Mouse (Mus musculus) midbrain, postnatal 0 days (tissue): ENCODE results near the gene Ufl1. TPM values are rescaled to one million over a fixed set of nuclear protein-coding genes. Genes with fewer than 3 reads are reported as not detected.
"Not testable (repeated sequence)": the region's sequence is repeated elsewhere in the genome, so short reads cannot be mapped to it uniquely, and the experiment has no call there.

Experiments used
- ATAC-seq: fragments of 200-750 bp; cut with Nextera tagmentation; 2 replicates; pipeline ENCODE4 v1.8.0; 2017; ENCODE audit warnings: moderate number of reproducible peaks, mild to moderate bottlenecking, moderate TSS enrichment, moderate library complexity; ENCODE audit not compliant: low FRiP score
- DNase-seq: peaks from one replicate; pipeline ENCODE4 v3.0.0-alpha.2; 2015; ENCODE audit warnings: low spot score
- H3K27ac ChIP-seq: fragments of 300-500 bp; sonication (generic); 2 replicates; pipeline ENCODE4 v1.5.1; 2014; ENCODE audit warnings: low read depth, mild to moderate bottlenecking, low read length, mixed read lengths
- H3K27me3 ChIP-seq: fragments of 300-500 bp; sonication (generic); 2 replicates; pipeline ENCODE4 v1.6.1; 2014; ENCODE audit warnings: low read length, control low read depth, mixed read lengths; ENCODE audit not compliant: insufficient read depth
- H3K36me3 ChIP-seq: fragments of 300-500 bp; sonication (generic); 2 replicates; pipeline ENCODE4 v1.6.1; 2014; ENCODE audit warnings: low read length, control low read depth, mixed read lengths; ENCODE audit not compliant: insufficient read depth
- H3K4me1 ChIP-seq: fragments of 300-500 bp; sonication (generic); 2 replicates; pipeline ENCODE4 v1.6.1; 2014; ENCODE audit warnings: mild to moderate bottlenecking, control low read depth, antibody characterized with exemption, low read length, mixed read lengths; ENCODE audit not compliant: insufficient read depth
- H3K4me2 ChIP-seq: fragments of 300-500 bp; sonication (generic); 2 replicates; pipeline ENCODE4 v1.6.1; 2014; ENCODE audit warnings: low read depth, mild to moderate bottlenecking, low read length, mixed read lengths; ENCODE audit not compliant: poor library complexity, severe bottlenecking
- H3K4me3 ChIP-seq: fragments of 300-500 bp; sonication (generic); 2 replicates; pipeline ENCODE4 v1.5.1; 2014; ENCODE audit warnings: low read depth, mild to moderate bottlenecking, low read length, moderate library complexity
- H3K9ac ChIP-seq: fragments of 300-500 bp; sonication (generic); replicated peaks from 2 replicates; pipeline ENCODE4 v1.6.1; 2014; ENCODE audit warnings: mild to moderate bottlenecking, low read length, moderate library complexity, mixed read lengths; ENCODE audit not compliant: poor library complexity, severe bottlenecking
- H3K9me3 ChIP-seq: fragments of 300-500 bp; sonication (generic); 2 replicates; pipeline ENCODE4 v1.6.1; 2016; ENCODE audit warnings: low read length, control low read depth
- CTCF ChIP-seq: IDR thresholded peaks from 2 replicates; pipeline ENCODE4 v1.5.1; 2016; ENCODE audit warnings: antibody characterized with exemption, mild to moderate bottlenecking
- WGBS: fragments of 180-500 bp; shearing (Covaris S2); extraction: QIAGEN DNeasy Blood & Tissue Kit; methylation state at CpG from one replicate; pipeline ENCODE4 v1.1.7; 2014; 5-methylcytosine and 5-hydroxymethylcytosine counted together
- polyA plus RNA-seq: library from polyadenylated mRNA; unstranded; fragments of >200 nt; fragmentation: Nextera tagmentation; extraction: Ambion mirVana; gene quantifications from 2 replicates; pipeline ENCODE4 v1.2.1, GENCODE M21; 2015
- total RNA-seq: library from RNA; depleted of rRNA; stranded (reverse); fragments of >200 nt; gene quantifications from 2 replicates; pipeline ENCODE4 v1.2.3, GENCODE M21; 2014; rRNA removed

Ufl1 gene
- total RNA-seq: 14.9 and 15.6 TPM in 2 replicates
- 45.8 and 46.6 TPM in 2 replicates for polyA plus RNA-seq

- under 1% methylated on average over 30 of the region's 30 CpGs for WGBS
- Histone ChIP-seq H3K27me3 (no peaks in the 10 kb centered on the region), H3K4me2 (peak within 1 kb of the TSS; percentile 65), H3K36me3 (peaks cover 3% of the 10 kb centered on the region; the same call in 1 of the 2 replicates), H3K9me3 (no peaks in the 10 kb centered on the region), H3K27ac (peak within 1 kb of the TSS; percentile 92), H3K9ac (peak within 1 kb of the TSS; percentile 81), H3K4me1 (no peaks in the 10 kb centered on the region), H3K4me3 (peak within 1 kb of the TSS; percentile 68)
- ATAC-seq (peak; percentile 97), DNase-seq (peak; percentile 96)
- TF ChIP-seq CTCF: no peak
These were observed at the start of gene Ufl1 for GRCm38 (mm10) chr4:25281671-25282038. TSS of gene Ufl1 (minus strand) at chr4:25281821.

GRCm38 (mm10) chr4:25325684-25326220 lies 44.1 kb upstream of the Ufl1 start:
- Histone ChIP-seq H3K9ac (no peak overlapping the region), H3K27ac (no peak overlapping the region), H3K4me2 (no peak overlapping the region), H3K4me1 (no peaks in the 10 kb centered on the region), H3K36me3 (no peaks in the 10 kb centered on the region), H3K4me3 (no peak overlapping the region), H3K27me3 (no peaks in the 10 kb centered on the region), H3K9me3 (no peaks in the 10 kb centered on the region)
- ATAC-seq (no peak), DNase-seq (no peak)
- WGBS: 85% methylated on average over 3 of the region's 3 CpGs
- no peak for TF ChIP-seq CTCF

- Histone ChIP-seq H3K4me2 (no peak overlapping the region), H3K36me3 (no peaks in the 10 kb centered on the region), H3K9me3 (no peaks in the 10 kb centered on the region), H3K27me3 (no peaks in the 10 kb centered on the region), H3K27ac (no peak overlapping the region), H3K4me3 (no peak overlapping the region), H3K4me1 (no peaks in the 10 kb centered on the region), H3K9ac (no peak overlapping the region)
- 76% methylated on average over 2 of the region's 2 CpGs for WGBS
- TF ChIP-seq CTCF: no peak
- DNase-seq: no peak
- ATAC-seq: no peak
These were observed 41.1 kb upstream of the Ufl1 start for GRCm38 (mm10) chr4:25322631-25323178.

GRCm38 (mm10) chr4:25313767-25314166 lies 32.1 kb upstream of the Ufl1 start:
- no peaks in the 10 kb centered on the region for H3K27me3 ChIP-seq
- no peaks in the 10 kb centered on the region for H3K9me3 ChIP-seq
- no peak for ATAC-seq
- H3K4me2 ChIP-seq: no peak overlapping the region
- no peak overlapping the region for H3K27ac ChIP-seq
- DNase-seq: peak; percentile 60
- no peaks in the 10 kb centered on the region for H3K4me1 ChIP-seq
- TF ChIP-seq CTCF: no peak
- no peak overlapping the region for H3K4me3 ChIP-seq
- no peaks in the 10 kb centered on the region for H3K36me3 ChIP-seq
- WGBS: 72% methylated on average over 3 of the region's 3 CpGs
- H3K9ac ChIP-seq: no peak overlapping the region

GRCm38 (mm10) chr4:25285002-25285401 lies 3.4 kb upstream of the Ufl1 start:
- not testable (repeated sequence) for H3K27me3 ChIP-seq, H3K4me3 ChIP-seq, H3K9ac ChIP-seq, H3K27ac ChIP-seq, H3K36me3 ChIP-seq, DNase-seq, H3K4me2 ChIP-seq, H3K9me3 ChIP-seq, H3K4me1 ChIP-seq, ATAC-seq
- 95% methylated on average over 1 of the region's 1 CpGs for WGBS

- under 1% methylated on average over 32 of the region's 32 CpGs for WGBS
- DNase-seq (peak; percentile 77), ATAC-seq (peak; percentile 93)
- Histone ChIP-seq H3K9ac (peak overlapping the region; percentile 81), H3K4me1 (no peaks in the 10 kb centered on the region), H3K27me3 (no peaks in the 10 kb centered on the region), H3K27ac (peak overlapping the region; percentile 92), H3K4me3 (peak overlapping the region; percentile 68), H3K9me3 (no peaks in the 10 kb centered on the region), H3K36me3 (peaks cover 3% of the 10 kb centered on the region; the same call in 1 of the 2 replicates), H3K4me2 (peak overlapping the region; percentile 65)
- TF ChIP-seq CTCF: peak; percentile 59
These were observed 517 bp downstream of the Ufl1 start for GRCm38 (mm10) chr4:25280938-25281670.
